Mouse (Mus musculus): ENCODE measurements around the gene Bid. TPM values are rescaled to one million over a fixed set of nuclear protein-coding genes. Genes with fewer than 3 reads are reported as not detected.
"Not testable (repeated sequence)": the region's sequence is repeated elsewhere in the genome, so short reads cannot be mapped to it uniquely, and the experiment has no call there.

Bid gene
- polyA plus RNA-seq, 1 experiment: 60.6 TPM

GRCm38 (mm10) chr6:120934176-120934575, 17.5 kb upstream of the Bid start:
- Histone ChIP-seq H3K36me3 (ENCODE audit: control insufficient read depth, insufficient read depth, low read length) (no peaks in the 10 kb centered on the region; the same call in 1 of the 2 replicates), H3K4me3 (ENCODE audit: insufficient read depth, low read depth, low read length) (no peak overlapping the region), H3K27ac (ENCODE audit: insufficient read depth, low read depth, low read length) (no peak overlapping the region), H3K4me1 (ENCODE audit: control insufficient read depth, insufficient read depth, low read length) (no peaks in the 10 kb centered on the region), H3K27me3 (replicated peaks; ENCODE audit: control insufficient read depth, insufficient read depth, low read length) (no peaks in the 10 kb centered on the region)
- 78% methylated on average over 4 of the region's 4 CpGs for WGBS
- TF ChIP-seq CTCF (conservative IDR thresholded peaks at IDR 0.05; ENCODE audit: insufficient read depth, insufficient read length, low read depth, low read length) (no peak), POLR2A (IDR thresholded peaks at IDR 0.05; ENCODE audit: low read depth, low read length) (no peak)
- no peak for DNase-seq

DNA sequence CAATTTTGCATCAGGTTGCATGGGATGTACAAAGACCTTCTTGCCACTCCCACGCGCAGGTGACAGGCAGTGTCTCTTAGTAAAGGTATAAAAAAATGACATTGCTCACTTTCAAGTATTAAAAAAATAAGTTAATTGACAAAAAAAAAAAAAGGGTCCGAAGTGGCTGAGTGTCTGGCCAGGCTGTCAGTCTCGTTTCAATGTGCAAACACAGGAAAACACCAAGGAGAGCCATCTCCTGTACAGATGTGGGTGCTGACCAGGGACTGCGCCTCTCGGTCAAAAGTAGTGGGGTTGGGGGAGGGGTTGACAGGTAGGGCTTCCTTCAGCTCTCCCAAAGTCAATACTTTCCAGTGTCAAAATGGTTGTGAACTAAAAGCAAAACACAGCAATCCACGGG, 17.0 kb upstream of the Bid start:
- no peak for DNase-seq
- TF ChIP-seq POLR2A (IDR thresholded peaks at IDR 0.05; ENCODE audit: low read depth, low read length) (no peak), CTCF (conservative IDR thresholded peaks at IDR 0.05; ENCODE audit: insufficient read depth, insufficient read length, low read depth, low read length) (no peak)
- H3K36me3 ChIP-seq (ENCODE audit: control insufficient read depth, insufficient read depth, low read length): no peaks in the 10 kb centered on the region; the same call in 1 of the 2 replicates
- H3K4me3 ChIP-seq (ENCODE audit: insufficient read depth, low read depth, low read length): no peak overlapping the region
- WGBS: 88% methylated on average over 7 of the region's 7 CpGs
- H3K4me1 ChIP-seq (ENCODE audit: control insufficient read depth, insufficient read depth, low read length): no peaks in the 10 kb centered on the region
- no peak overlapping the region for H3K27ac ChIP-seq (ENCODE audit: insufficient read depth, low read depth, low read length)
- H3K27me3 ChIP-seq (replicated peaks; ENCODE audit: control insufficient read depth, insufficient read depth, low read length): no peaks in the 10 kb centered on the region

DNA sequence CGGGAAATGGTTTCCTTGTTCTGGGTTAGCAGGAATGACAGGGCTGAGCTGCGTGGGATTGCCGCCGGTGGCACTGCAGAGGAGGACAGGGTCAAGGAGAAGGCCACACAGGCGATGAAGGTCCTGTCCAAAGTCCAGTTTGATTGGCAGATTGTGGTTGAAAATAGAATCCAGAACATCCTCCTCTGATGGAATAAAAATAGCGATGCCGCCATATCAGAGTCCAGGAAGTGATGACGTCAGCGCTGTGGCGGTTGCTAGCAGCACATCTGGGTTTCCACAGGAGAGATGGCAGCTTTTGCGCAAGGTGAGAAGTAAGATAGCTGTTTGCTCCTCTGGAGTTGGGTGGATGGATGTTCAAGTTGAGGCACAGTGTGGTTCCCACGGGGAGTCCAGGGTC, 15.9 kb upstream of the Bid start:
- Histone ChIP-seq H3K27me3 (replicated peaks; ENCODE audit: control insufficient read depth, insufficient read depth, low read length) (no peaks in the 10 kb centered on the region), H3K4me1 (ENCODE audit: control insufficient read depth, insufficient read depth, low read length) (peaks cover 8% of the 10 kb centered on the region; the same call in 1 of the 2 replicates), H3K4me3 (ENCODE audit: insufficient read depth, low read depth, low read length) (no peak overlapping the region), H3K27ac (ENCODE audit: insufficient read depth, low read depth, low read length) (no peak overlapping the region), H3K36me3 (ENCODE audit: control insufficient read depth, insufficient read depth, low read length) (no peaks in the 10 kb centered on the region; the same call in 1 of the 2 replicates)
- WGBS: 76% methylated on average over 12 of the region's 12 CpGs
- no peak for DNase-seq
- TF ChIP-seq CTCF (conservative IDR thresholded peaks at IDR 0.05; ENCODE audit: insufficient read depth, insufficient read length, low read depth, low read length): no peak
- TF ChIP-seq POLR2A (IDR thresholded peaks at IDR 0.05; ENCODE audit: low read depth, low read length): no peak

- Histone ChIP-seq H3K4me1 (ENCODE audit: control insufficient read depth, insufficient read depth, low read length) (peaks cover 10% of the 10 kb centered on the region; the same call in 1 of the 2 replicates), H3K36me3 (ENCODE audit: control insufficient read depth, insufficient read depth, low read length) (no peaks in the 10 kb centered on the region; the same call in 1 of the 2 replicates), H3K4me3 (ENCODE audit: insufficient read depth, low read depth, low read length) (no peak overlapping the region), H3K27me3 (replicated peaks; ENCODE audit: control insufficient read depth, insufficient read depth, low read length) (no peaks in the 10 kb centered on the region), H3K27ac (ENCODE audit: insufficient read depth, low read depth, low read length) (no peak overlapping the region)
- DNase-seq: no peak
- TF ChIP-seq POLR2A (IDR thresholded peaks at IDR 0.05; ENCODE audit: low read depth, low read length): no peak
- TF ChIP-seq CTCF (conservative IDR thresholded peaks at IDR 0.05; ENCODE audit: insufficient read depth, insufficient read length, low read depth, low read length): no peak
- 85% methylated on average over 6 of the region's 6 CpGs for WGBS
These were observed 14.0 kb upstream of the Bid start for GRCm38 (mm10) chr6:120930450-120931306.

DNA sequence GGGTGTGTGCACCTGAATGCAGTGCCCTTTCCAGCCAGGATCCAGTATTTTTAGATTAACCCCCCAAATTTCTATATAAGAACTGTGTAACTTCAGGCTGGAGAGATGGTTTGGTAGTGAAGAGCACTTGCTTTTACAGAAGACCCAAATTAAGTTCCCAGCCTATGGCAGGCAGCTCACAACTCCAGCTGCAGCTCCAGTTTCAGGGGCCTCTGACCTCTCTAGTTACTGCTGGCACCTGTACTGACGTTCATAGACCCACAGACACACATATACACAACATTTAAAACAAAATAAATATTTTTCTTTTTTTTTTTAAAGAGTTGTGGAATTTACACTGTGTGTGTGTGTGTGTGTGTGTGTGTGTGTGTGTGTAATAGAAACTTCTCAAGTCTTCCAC, 12.8 kb upstream of the Bid start:
- H3K4me1 ChIP-seq (ENCODE audit: control insufficient read depth, insufficient read depth, low read length): peaks cover 10% of the 10 kb centered on the region; the same call in 1 of the 2 replicates
- no peak overlapping the region for H3K27ac ChIP-seq (ENCODE audit: insufficient read depth, low read depth, low read length)
- no peak for DNase-seq
- no peak overlapping the region for H3K4me3 ChIP-seq (ENCODE audit: insufficient read depth, low read depth, low read length)
- H3K27me3 ChIP-seq (replicated peaks; ENCODE audit: control insufficient read depth, insufficient read depth, low read length): no peaks in the 10 kb centered on the region
- no peak for TF ChIP-seq CTCF (conservative IDR thresholded peaks at IDR 0.05; ENCODE audit: insufficient read depth, insufficient read length, low read depth, low read length)
- no peak for TF ChIP-seq POLR2A (IDR thresholded peaks at IDR 0.05; ENCODE audit: low read depth, low read length)
- H3K36me3 ChIP-seq (ENCODE audit: control insufficient read depth, insufficient read depth, low read length): no peaks in the 10 kb centered on the region; the same call in 1 of the 2 replicates
- WGBS: 67% methylated on average over 1 of the region's 1 CpGs

- Histone ChIP-seq H3K27ac (ENCODE audit: insufficient read depth, low read depth, low read length) (no peak overlapping the region), H3K4me1 (ENCODE audit: control insufficient read depth, insufficient read depth, low read length) (peaks cover 10% of the 10 kb centered on the region; the same call in 1 of the 2 replicates), H3K27me3 (replicated peaks; ENCODE audit: control insufficient read depth, insufficient read depth, low read length) (no peaks in the 10 kb centered on the region), H3K36me3 (ENCODE audit: control insufficient read depth, insufficient read depth, low read length) (no peaks in the 10 kb centered on the region; the same call in 1 of the 2 replicates), H3K4me3 (ENCODE audit: insufficient read depth, low read depth, low read length) (no peak overlapping the region)
- peak; percentile 86 for DNase-seq
- TF ChIP-seq POLR2A (IDR thresholded peaks at IDR 0.05; ENCODE audit: low read depth, low read length) (no peak), CTCF (conservative IDR thresholded peaks at IDR 0.05; ENCODE audit: insufficient read depth, insufficient read length, low read depth, low read length) (no peak)
- WGBS: 22% methylated on average over 3 of the region's 3 CpGs
These were observed 11.1 kb upstream of the Bid start for GRCm38 (mm10) chr6:120927765-120928164.

DNA sequence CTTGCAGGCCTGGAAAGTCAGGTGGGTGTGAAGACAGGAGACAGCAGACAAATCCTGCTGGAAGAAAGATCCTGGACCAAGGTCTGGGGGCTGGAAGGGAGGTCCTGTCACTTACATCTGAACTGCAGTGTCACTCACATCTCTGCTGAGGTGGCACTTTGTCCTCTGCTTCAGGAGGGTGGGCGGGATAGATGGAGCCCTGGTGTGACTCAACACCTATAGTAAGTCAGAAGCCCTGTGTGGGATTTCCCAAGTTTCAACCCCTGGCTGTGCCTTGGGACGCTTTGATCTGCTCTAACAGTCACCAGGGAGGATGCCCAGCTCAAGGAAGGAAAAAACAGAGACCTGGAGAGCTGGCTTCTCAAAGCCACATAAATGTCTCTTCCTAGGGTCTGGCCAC, 10.2 kb upstream of the Bid start:
- WGBS: 82% methylated on average over 2 of the region's 2 CpGs
- Histone ChIP-seq H3K27ac (ENCODE audit: insufficient read depth, low read depth, low read length) (no peak overlapping the region), H3K27me3 (replicated peaks; ENCODE audit: control insufficient read depth, insufficient read depth, low read length) (no peaks in the 10 kb centered on the region), H3K4me1 (ENCODE audit: control insufficient read depth, insufficient read depth, low read length) (peaks cover 10% of the 10 kb centered on the region; the same call in 1 of the 2 replicates), H3K4me3 (ENCODE audit: insufficient read depth, low read depth, low read length) (no peak overlapping the region), H3K36me3 (ENCODE audit: control insufficient read depth, insufficient read depth, low read length) (no peaks in the 10 kb centered on the region; the same call in 1 of the 2 replicates)
- TF ChIP-seq CTCF (conservative IDR thresholded peaks at IDR 0.05; ENCODE audit: insufficient read depth, insufficient read length, low read depth, low read length) (no peak), POLR2A (IDR thresholded peaks at IDR 0.05; ENCODE audit: low read depth, low read length) (no peak)
- no peak for DNase-seq

- H3K27me3 ChIP-seq (replicated peaks; ENCODE audit: control insufficient read depth, insufficient read depth, low read length); H3K4me3 ChIP-seq (ENCODE audit: insufficient read depth, low read depth, low read length); DNase-seq; H3K27ac ChIP-seq (ENCODE audit: insufficient read depth, low read depth, low read length); H3K36me3 ChIP-seq (ENCODE audit: control insufficient read depth, insufficient read depth, low read length): not testable (repeated sequence)
- peaks cover 10% of the 10 kb centered on the region; the same call in 1 of the 2 replicates for H3K4me1 ChIP-seq (ENCODE audit: control insufficient read depth, insufficient read depth, low read length)
- WGBS: 80% methylated on average over 2 of the region's 2 CpGs
These were observed 8.2 kb upstream of the Bid start for GRCm38 (mm10) chr6:120924791-120925321.
